Mouse (Mus musculus) kidney, postnatal 0 days (tissue): ENCODE results near the gene Lrp6. TPM values are rescaled to one million over a fixed set of nuclear protein-coding genes. Genes with fewer than 3 reads are reported as not detected.

Source experiments
- ATAC-seq: fragments of 200-750 bp; cut with Nextera tagmentation; replicated peaks from 2 replicates; pipeline ENCODE4 v1.8.0; 2017; ENCODE audit warnings: low read depth, moderate number of reproducible peaks, moderate TSS enrichment, moderate library complexity; ENCODE audit not compliant: low FRiP score
- DNase-seq: peaks from one replicate; pipeline ENCODE4 v3.0.0-alpha.2; 2016; ENCODE audit warnings: low spot score
- H3K27ac ChIP-seq: fragments of 300-500 bp; sonication (generic); 2 replicates; pipeline ENCODE4 v1.5.1; 2014; ENCODE audit warnings: mild to moderate bottlenecking
- H3K27me3 ChIP-seq: fragments of 300-500 bp; sonication (generic); 2 replicates; pipeline ENCODE4 v1.6.1; 2014; ENCODE audit warnings: low read length, mixed read lengths; ENCODE audit not compliant: insufficient read depth
- H3K36me3 ChIP-seq: fragments of 300-500 bp; sonication (generic); 2 replicates; pipeline ENCODE4 v1.6.1; 2014; ENCODE audit warnings: low read length, mixed read lengths; ENCODE audit not compliant: insufficient read depth
- H3K4me1 ChIP-seq: fragments of 300-500 bp; sonication (generic); replicated peaks from 2 replicates; pipeline ENCODE4 v1.6.1; 2014; ENCODE audit warnings: antibody characterized with exemption, low read length, mixed read lengths; ENCODE audit not compliant: insufficient read depth
- H3K4me2 ChIP-seq: fragments of 300-500 bp; sonication (generic); 2 replicates; pipeline ENCODE4 v1.6.1; 2014; ENCODE audit warnings: mild to moderate bottlenecking, low read length, moderate library complexity, mixed read lengths
- H3K4me3 ChIP-seq: fragments of 300-500 bp; sonication (generic); replicated peaks from 2 replicates; pipeline ENCODE4 v1.5.1; 2014; ENCODE audit warnings: low read depth, low read length
- H3K9ac ChIP-seq: fragments of 300-500 bp; sonication (generic); 2 replicates; pipeline ENCODE4 v1.6.1; 2014; ENCODE audit warnings: low read depth, low read length
- H3K9me3 ChIP-seq: fragments of 300-500 bp; sonication (generic); replicated peaks from 2 replicates; pipeline ENCODE4 v1.6.1; 2016; ENCODE audit warnings: low read length, inconsistent platforms, mixed read lengths
- CTCF ChIP-seq: IDR thresholded peaks from 2 replicates; pipeline ENCODE4 v1.5.1; 2016; ENCODE audit warnings: antibody characterized with exemption, low read depth, mild to moderate bottlenecking, moderate library complexity
- WGBS: fragments of 180-500 bp; shearing (Covaris S2); extraction: QIAGEN DNeasy Blood & Tissue Kit; methylation state at CpG from one replicate; pipeline ENCODE4 v1.1.7; 2014; 5-methylcytosine and 5-hydroxymethylcytosine counted together
- polyA plus RNA-seq: library from polyadenylated mRNA; unstranded; fragments of >200 nt; fragmentation: Nextera tagmentation; extraction: Ambion mirVana; gene quantifications from 2 replicates; pipeline ENCODE4 v1.2.1, GENCODE M21; 2015

Gene Lrp6
- polyA plus RNA-seq, 1 experiment from 2014 or later, result 35.3 TPM

GRCm38 (mm10) chr6:134555178-134555577 is 11.6 kb downstream of the Lrp6 start:
- Histone ChIP-seq H3K9ac (no peak overlapping the region), H3K36me3 (no peaks in the 10 kb centered on the region), H3K27ac (no peak overlapping the region), H3K27me3 (no peaks in the 10 kb centered on the region), H3K4me2 (no peak overlapping the region), H3K4me3 (no peak overlapping the region), H3K9me3 (no peaks in the 10 kb centered on the region), H3K4me1 (peaks cover 6% of the 10 kb centered on the region)
- WGBS, result 59% methylated on average over 3 of the region's 3 CpGs
- TF ChIP-seq CTCF, result no peak
- DNase-seq, result no peak
- ATAC-seq, result no peak

DNA sequence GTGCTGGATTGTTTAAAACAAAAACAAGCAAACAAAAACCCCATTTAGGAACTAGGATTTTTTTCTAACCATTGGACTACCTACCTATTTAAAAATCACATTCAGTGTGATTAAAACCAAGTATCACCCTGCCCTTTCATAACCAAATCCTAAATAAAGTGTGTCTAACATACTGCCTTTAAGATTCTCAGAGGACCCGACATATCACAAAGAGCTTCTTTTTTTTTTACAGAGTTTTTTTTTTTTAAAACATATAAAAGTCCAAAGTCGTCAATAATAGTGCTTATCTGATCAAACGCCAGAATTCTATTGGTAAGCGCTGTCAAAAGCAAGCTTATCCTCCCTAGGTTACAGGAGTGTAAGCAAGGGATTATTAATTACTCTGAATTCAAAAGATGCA is 12.5 kb downstream of the Lrp6 start:
- no peak for TF ChIP-seq CTCF
- no peak for ATAC-seq
- no peaks in the 10 kb centered on the region for H3K9me3 ChIP-seq
- no peaks in the 10 kb centered on the region for H3K27me3 ChIP-seq
- no peak overlapping the region for H3K4me2 ChIP-seq
- 49% methylated on average over 4 of the region's 4 CpGs for WGBS
- H3K27ac ChIP-seq, result no peak overlapping the region
- peaks cover 6% of the 10 kb centered on the region for H3K4me1 ChIP-seq
- H3K9ac ChIP-seq, result no peak overlapping the region
- H3K4me3 ChIP-seq, result no peak overlapping the region
- no peak for DNase-seq
- no peaks in the 10 kb centered on the region for H3K36me3 ChIP-seq

- ATAC-seq, result no peak
- Histone ChIP-seq H3K9me3 (no peaks in the 10 kb centered on the region), H3K4me2 (no peak overlapping the region), H3K9ac (no peak overlapping the region), H3K36me3 (no peaks in the 10 kb centered on the region), H3K4me3 (no peak overlapping the region), H3K4me1 (no peaks in the 10 kb centered on the region; the same call in 1 of the 2 replicates), H3K27ac (no peak overlapping the region), H3K27me3 (no peaks in the 10 kb centered on the region)
- DNase-seq, result no peak
- no peak for TF ChIP-seq CTCF
- WGBS, result 56% methylated on average over 1 of the region's 1 CpGs
Observed at GRCm38 (mm10) chr6:134551007-134551406, 15.8 kb downstream of the Lrp6 start.

GRCm38 (mm10) chr6:134550396-134550795 is 16.4 kb downstream of the Lrp6 start:
- no peak for DNase-seq
- no peak for TF ChIP-seq CTCF
- 75% methylated on average over 1 of the region's 1 CpGs for WGBS

DNA sequence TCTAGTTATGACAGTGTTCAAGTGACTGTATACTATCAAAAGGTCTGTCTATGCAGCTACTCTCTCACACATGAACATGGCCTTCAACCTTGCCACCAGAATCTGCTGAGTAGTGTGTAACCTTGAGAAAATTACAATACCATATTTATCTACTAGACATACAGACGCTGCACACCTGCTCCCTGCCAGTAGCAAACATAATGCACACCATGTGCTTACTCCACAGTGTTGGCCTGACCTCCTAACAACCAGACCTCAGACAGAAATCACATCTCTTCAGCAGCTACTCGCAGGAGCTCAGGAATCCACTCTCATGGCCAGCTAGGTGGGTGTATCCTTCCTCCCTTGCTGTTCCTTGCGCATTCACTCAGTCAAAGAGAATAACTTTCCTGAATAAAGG is 21.9 kb downstream of the Lrp6 start:
- ATAC-seq, result no peak
- 60% methylated on average over 3 of the region's 3 CpGs for WGBS
- H3K4me1 ChIP-seq, result no peaks in the 10 kb centered on the region

More at GRCm38 (mm10) chr6:134550396-134550795, 16.4 kb downstream of the Lrp6 start:
- no peaks in the 10 kb centered on the region for H3K9me3 ChIP-seq
- no peak overlapping the region for H3K27ac ChIP-seq
- H3K27me3 ChIP-seq, result no peaks in the 10 kb centered on the region
- no peaks in the 10 kb centered on the region; the same call in 1 of the 2 replicates for H3K4me1 ChIP-seq
- H3K4me3 ChIP-seq, result no peak overlapping the region
- H3K9ac ChIP-seq, result no peak overlapping the region
- no peak overlapping the region for H3K4me2 ChIP-seq
- no peaks in the 10 kb centered on the region for H3K36me3 ChIP-seq
- no peak for ATAC-seq

GRCm38 (mm10) chr6:134544093-134544492 is 22.7 kb downstream of the Lrp6 start:
- no peak for DNase-seq
- H3K4me2 ChIP-seq, result no peak overlapping the region
- H3K4me3 ChIP-seq, result no peak overlapping the region
- no peak overlapping the region for H3K27ac ChIP-seq
- no peak for ATAC-seq
- no peak overlapping the region for H3K9ac ChIP-seq
- no peaks in the 10 kb centered on the region for H3K9me3 ChIP-seq
- no peaks in the 10 kb centered on the region for H3K27me3 ChIP-seq
- 0 out of 2 replicates have a peak, but pooled peaks cover 3% of the 10 kb centered on the region for H3K36me3 ChIP-seq
- 46% methylated on average over 2 of the region's 2 CpGs for WGBS
- H3K4me1 ChIP-seq, result no peaks in the 10 kb centered on the region
- no peak for TF ChIP-seq CTCF

More for the DNA sequence above, 21.9 kb downstream of the Lrp6 start:
- Histone ChIP-seq H3K27me3 (no peaks in the 10 kb centered on the region), H3K4me2 (no peak overlapping the region), H3K4me3 (no peak overlapping the region), H3K27ac (no peak overlapping the region), H3K9me3 (no peaks in the 10 kb centered on the region), H3K36me3 (0 out of 2 replicates have a peak, but pooled peaks cover 3% of the 10 kb centered on the region), H3K9ac (no peak overlapping the region)
- no peak for DNase-seq
- TF ChIP-seq CTCF, result no peak

GRCm38 (mm10) chr6:134543607-134544006 is 23.2 kb downstream of the Lrp6 start:
- Histone ChIP-seq H3K4me2 (no peak overlapping the region), H3K9me3 (no peaks in the 10 kb centered on the region), H3K4me1 (peaks cover 4% of the 10 kb centered on the region; the same call in 1 of the 2 replicates), H3K36me3 (0 out of 2 replicates have a peak, but pooled peaks cover 3% of the 10 kb centered on the region), H3K4me3 (no peak overlapping the region), H3K27me3 (no peaks in the 10 kb centered on the region), H3K27ac (no peak overlapping the region), H3K9ac (no peak overlapping the region)
- DNase-seq (no peak), ATAC-seq (no peak)
- TF ChIP-seq CTCF, result no peak
